Mouse (Mus musculus) testis, adult 2 months (tissue): Measurements from ENCODE around the gene Hyou1.

Experiments
- CTCF ChIP-seq: fragments of 200-500 bp; IDR thresholded peaks from 2 replicates; pipeline ENCODE4 v1.5.1; 2012; ENCODE audit warnings: low read depth, mild to moderate bottlenecking, inconsistent platforms, low read length, moderate library complexity; ENCODE audit not compliant: control insufficient read depth, insufficient read depth, insufficient replicate concordance
- POLR2A ChIP-seq: fragments of 200-500 bp; IDR thresholded peaks from 2 replicates; pipeline ENCODE4 v1.6.1; 2012; ENCODE audit warnings: low read depth, mild to moderate bottlenecking, inconsistent platforms, low read length, moderate library complexity; ENCODE audit not compliant: control insufficient read depth

- TF ChIP-seq CTCF (no peak), POLR2A (no peak)
These were observed 42.3 kb upstream of the Hyou1 start for GRCm38 (mm10) chr9:44336964-44337363.
